Mouse (Mus musculus) G1E (cell line): ENCODE data around the gene Arhgap23.

Experiments
- CTCF ChIP-seq: IDR thresholded peaks from 2 replicates; pipeline ENCODE4 v1.5.1; 2012; ENCODE audit warnings: low read depth, low read length, inconsistent platforms, mixed read lengths
- GATA1 ChIP-seq: IDR thresholded peaks from 2 replicates; pipeline ENCODE4 v1.6.1; 2012; ENCODE audit warnings: borderline replicate concordance, low read length, inconsistent platforms, mixed read lengths
- GATA2 ChIP-seq: IDR thresholded peaks from 2 replicates; pipeline ENCODE4 v1.6.1; 2012; ENCODE audit warnings: low read depth, low read length, inconsistent platforms, borderline replicate concordance
- POLR2AphosphoS5 ChIP-seq: IDR thresholded peaks from 2 replicates; pipeline ENCODE4 v1.6.1; 2012; ENCODE audit warnings: low read depth, low read length, inconsistent platforms; ENCODE audit not compliant: insufficient replicate concordance
- TAL1 ChIP-seq: conservative IDR thresholded peaks from 2 replicates; pipeline ENCODE4 v1.6.1; 2012; ENCODE audit warnings: low read depth, low read length, inconsistent platforms, mixed read lengths

DNA sequence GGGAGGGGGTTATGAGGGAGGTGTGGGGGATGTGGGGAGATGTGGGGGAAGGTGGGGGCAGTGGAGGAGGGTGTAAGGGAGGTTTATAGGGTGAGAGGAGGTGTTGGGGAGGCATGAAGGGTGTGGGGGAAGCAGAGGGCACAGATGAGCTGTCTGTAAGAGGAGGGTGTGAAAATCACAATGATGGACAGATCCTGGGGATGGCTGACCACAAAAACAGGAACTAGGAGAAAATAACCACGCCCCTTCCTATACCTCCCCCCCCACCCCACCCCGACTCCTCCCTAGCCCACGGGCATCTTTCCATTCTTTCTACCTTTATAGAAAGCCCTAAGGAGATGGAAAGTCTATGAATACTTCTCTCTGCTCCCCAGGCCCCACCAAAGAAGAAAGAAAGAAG is 124.8 kb downstream of the Arhgap23 start:
- TF ChIP-seq CTCF (no peak), GATA1 (no peak), POLR2AphosphoS5 (no peak), TAL1 (no peak), GATA2 (no peak)
